Mouse (Mus musculus): ENCODE results near the gene Syngr3. TPM values are rescaled to one million over a fixed set of nuclear protein-coding genes. Genes with fewer than 3 reads are reported as not detected.
A peak's percentile ranks its signal among the peaks of the same experiment; 100 is the strongest.

Gene Syngr3
- total and polyA plus RNA-seq, 3 experiments = 0.32 to 3.9 (median 0.33) TPM

DNA sequence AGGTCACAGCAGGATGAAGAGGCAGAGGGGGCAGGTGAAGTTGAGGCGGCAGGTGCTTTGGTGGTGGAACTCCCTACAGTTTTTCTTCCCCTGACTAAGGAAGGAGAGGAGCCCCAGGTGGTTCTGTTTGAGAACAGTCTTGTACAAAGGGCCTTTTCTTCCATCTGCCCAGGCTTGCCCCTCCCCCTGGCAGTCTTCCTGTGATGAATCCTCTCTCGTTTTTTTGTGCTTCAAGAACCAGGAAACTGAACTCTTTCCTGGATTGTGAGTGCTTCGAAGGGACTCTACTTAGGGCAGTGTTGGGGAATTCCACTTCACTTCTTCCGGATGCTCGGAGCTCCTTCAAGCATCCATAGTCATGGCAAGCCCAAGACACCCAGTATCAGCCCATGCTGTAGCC, 8.2 kb upstream of the Syngr3 start:
- no peak overlapping the region for H3K27ac ChIP-seq (ENCODE audit: insufficient read depth, low read depth)
- in situ Hi-C loops (cut with MboI; ENCODE audit: low pct_ligation_motif_present, low pct_unique_long_range_greater_than_20kb, low sequenced_read_pairs) = no loop called here

DNA sequence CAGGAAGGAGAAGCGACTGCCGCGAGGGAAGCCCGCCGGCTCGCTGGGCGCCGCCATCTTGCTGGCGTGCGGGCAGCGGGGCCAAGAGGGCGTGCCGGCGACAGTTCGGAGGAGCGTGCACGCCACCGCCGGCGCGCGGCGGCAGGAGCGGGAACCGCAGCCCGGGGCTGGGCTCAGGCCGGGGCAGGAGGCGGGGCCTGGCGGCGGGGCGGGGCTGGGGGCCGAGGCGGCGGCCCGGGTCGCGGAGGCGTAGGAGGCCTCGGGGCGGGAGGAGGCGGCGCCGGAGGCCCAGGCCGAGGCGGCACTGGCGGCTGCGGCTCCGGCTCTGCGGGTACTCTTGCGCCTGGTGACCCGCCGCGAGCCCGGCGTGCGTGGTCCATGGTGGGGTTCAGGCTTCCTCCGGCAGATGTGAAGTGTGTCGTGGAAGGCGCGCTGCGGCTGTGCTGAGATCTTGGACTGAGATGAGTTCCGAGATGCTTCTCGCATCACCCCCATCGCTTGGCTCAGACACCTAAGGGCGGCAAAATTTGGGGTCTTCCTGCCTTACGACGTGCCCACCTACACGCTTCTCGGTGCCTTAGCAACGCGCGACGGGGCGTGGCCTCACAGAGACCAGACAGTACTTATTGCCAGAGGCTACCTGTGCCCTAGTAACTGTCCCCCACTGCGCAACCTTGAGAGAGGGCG, 6.4 kb upstream of the Syngr3 start, which contains the start of the genes Gfer and Noxo1:
Gene Gfer, minus strand, starts transcription at position 146 of the 687 bp plus-strand sequence.
Gene Noxo1, plus strand, starts transcription at position 224 of the 687 bp plus-strand sequence.
- no peaks in the 10 kb centered on the region for H3K9me3 ChIP-seq (replicated peaks; ENCODE audit: low read length)
- peak within 1 kb of the TSS; percentile 70 for H3K4me2 ChIP-seq (ENCODE audit: insufficient read depth, low read depth, poor library complexity, severe bottlenecking)
- peak within 1 kb of the TSS; percentile 41 for H3K27ac ChIP-seq (ENCODE audit: insufficient read depth, low read depth)
- H3K4me3 ChIP-seq (replicated peaks in 1 of 3; ENCODE audit: low read depth in 2 of 3, low read length in 2 of 3, poor library complexity in 1 of 3) = peak within 1 kb of the TSS; percentile 79 to 87 (median 85)
- peak; percentile 72 for DNase-seq (ENCODE audit: extremely low read depth)
- in situ Hi-C loops (cut with MboI; ENCODE audit: low pct_ligation_motif_present, low pct_unique_long_range_greater_than_20kb, low sequenced_read_pairs) = no loop called here
- peak within 1 kb of the TSS; percentile 72 for H3K9ac ChIP-seq (ENCODE audit: insufficient read depth, low read depth)
- TF ChIP-seq HCFC1 (IDR thresholded peaks at IDR 0.05; ENCODE audit: low read depth, low read length) (peak; percentile 10; the same call in 1 of the 2 replicates), MAX (IDR thresholded peaks at IDR 0.05; ENCODE audit: low read length) (no peak), MYC (IDR thresholded peaks at IDR 0.05; ENCODE audit: low read depth, low read length) (peak; percentile 31; the same call in 1 of the 2 replicates), SIN3A (IDR thresholded peaks at IDR 0.05; ENCODE audit: low read length) (peak; percentile 57), ZC3H11A (IDR thresholded peaks at IDR 0.05; ENCODE audit: low read depth, low read length) (no peak), MEF2A (IDR thresholded peaks at IDR 0.05; ENCODE audit: borderline replicate concordance, low read depth, low read length) (no peak), NRF1 (IDR thresholded peaks at IDR 0.05; ENCODE audit: low read depth, low read length) (peak; percentile 48; the same call in 1 of the 2 replicates), CTCF (conservative IDR thresholded peaks at IDR 0.05 in 1 of 2, IDR thresholded peaks at IDR 0.05 in 1 of 2; ENCODE audit: low read depth in 2 of 2, low read length in 2 of 2) (peak in 1 of 2 experiments; percentile 18; a peak in 2 of 4 replicates), NELFE (IDR thresholded peaks at IDR 0.05; ENCODE audit: low read depth, low read length) (0 out of 2 replicates have a peak, but pooled peaks have one; percentile 44), JUND (conservative IDR thresholded peaks at IDR 0.05; ENCODE audit: low read depth, low read length) (no peak), ETS1 (conservative IDR thresholded peaks at IDR 0.05; ENCODE audit: low read depth, low read length) (no peak), ELF1 (IDR thresholded peaks at IDR 0.05; ENCODE audit: low read depth, low read length) (peak; percentile 27; the same call in 1 of the 2 replicates), MXI1 (IDR thresholded peaks at IDR 0.05; ENCODE audit: low read depth, low read length) (peak; percentile 85), BHLHE40 (IDR thresholded peaks at IDR 0.05; ENCODE audit: low read depth, low read length) (peak; percentile 74), TCF12 (IDR thresholded peaks at IDR 0.05; ENCODE audit: low read depth, low read length) (peak; percentile 75), ZMIZ1 (IDR thresholded peaks at IDR 0.05; ENCODE audit: low read depth, low read length) (peak; percentile 61; the same call in 1 of the 2 replicates), POLR2A (IDR thresholded peaks at IDR 0.05; ENCODE audit: low read depth, low read length) (peak; percentile 84)
- dilution Hi-C loops (cut with MboI; ENCODE audit: extremely low pct_ligation_motif_present, extremely low pct_unique_long_range_greater_than_20kb, low sequenced_read_pairs) = no loop called here
- H3K27me3 ChIP-seq (replicated peaks) = no peaks in the 10 kb centered on the region
- no peaks in the 10 kb centered on the region for H3K79me2 ChIP-seq (replicated peaks; ENCODE audit: control insufficient read depth, extremely low read depth, insufficient read depth, poor library complexity, severe bottlenecking)
- H3K4me1 ChIP-seq (ENCODE audit: control insufficient read depth in 1 of 2, insufficient read depth in 2 of 2) = peaks cover 11 to 53% of the 10 kb centered on the region in 2 experiments
- peaks cover 25 to 46% of the 10 kb centered on the region in 2 experiments for H3K36me3 ChIP-seq (replicated peaks in 1 of 2; ENCODE audit: control insufficient read depth in 1 of 2, insufficient read depth in 1 of 2, low read length in 1 of 2)

More for the DNA sequence above, 8.2 kb upstream of the Syngr3 start:
- DNase-seq (ENCODE audit: extremely low read depth) = no peak
- Histone ChIP-seq H3K79me2 (replicated peaks; ENCODE audit: control insufficient read depth, extremely low read depth, insufficient read depth, poor library complexity, severe bottlenecking) (no peaks in the 10 kb centered on the region), H3K9me3 (replicated peaks; ENCODE audit: low read length) (no peaks in the 10 kb centered on the region), H3K9ac (ENCODE audit: insufficient read depth, low read depth) (no peak overlapping the region), H3K4me1 (ENCODE audit: control insufficient read depth in 1 of 2, insufficient read depth in 2 of 2) (peaks cover 6 to 48% of the 10 kb centered on the region in 2 experiments), H3K4me2 (ENCODE audit: insufficient read depth, low read depth, poor library complexity, severe bottlenecking) (no peak overlapping the region), H3K4me3 (replicated peaks in 1 of 3; ENCODE audit: low read depth in 2 of 3, low read length in 2 of 3, poor library complexity in 1 of 3) (no peak overlapping the region), H3K36me3 (replicated peaks in 1 of 2; ENCODE audit: control insufficient read depth in 1 of 2, insufficient read depth in 1 of 2, low read length in 1 of 2) (peaks cover 40 to 55% of the 10 kb centered on the region in 2 experiments), H3K27me3 (replicated peaks) (no peaks in the 10 kb centered on the region)
- dilution Hi-C loops (cut with MboI; ENCODE audit: extremely low pct_ligation_motif_present, extremely low pct_unique_long_range_greater_than_20kb, low sequenced_read_pairs) = no loop called here
- TF ChIP-seq ETS1 (conservative IDR thresholded peaks at IDR 0.05; ENCODE audit: low read depth, low read length) (no peak), CHD2 (IDR thresholded peaks at IDR 0.05; ENCODE audit: low read length) (0 out of 2 replicates have a peak, but pooled peaks have one; percentile 17)
